26 mouse cellular contexts compared by ENCODE assay signal in genomic region chr1:157875006-157875405, GRCm38 (mm10).
A peak's percentile ranks its signal among the peaks of the same experiment; 100 is the strongest.
DNase-seq lines count a peak whose midpoint lies in the region; ATAC-seq and TF ChIP-seq lines count a peak whose summit lies in the region.
"Had no signal": no experiment of that assay in that cellular context is flagged by ENCODE, and none has a peak within 500 bp of the region (broad histone marks: within the 10 kb centered on the region; RNA-seq: fewer than 3 reads in every experiment).

No protein-coding gene starts in this region.

- no peak overlapping the region for H3K4me3 ChIP-seq in ES-E14 (ENCODE audit: insufficient read depth in 1 of 2, low read depth in 1 of 2, low read length in 2 of 2, poor library complexity in 1 of 2, severe bottlenecking in 1 of 2)
- H3K4me3 ChIP-seq in stomach, postnatal 0 days (ENCODE audit: low read depth, low read length), result no peak overlapping the region
- H3K4me3 ChIP-seq: embryonic facial prominence, embryonic 13.5 days; embryonic facial prominence, embryonic 15.5 days; erythroblast, embryonic 14.5 days; forebrain, embryonic 10.5 days; forebrain, embryonic 12.5 days had no signal

- ATAC-seq in stomach, postnatal 0 days (ENCODE audit: low FRiP score, low TSS enrichment), result no peak
- no peak for ATAC-seq in CD4-positive, CD25-positive, alpha-beta regulatory T cell, adult 4 months
- ATAC-seq: activated CD4-positive, CD25-positive, alpha-beta regulatory T cell, adult 4 months; forebrain, embryonic 14.5 days; forebrain, embryonic 16.5 days; Patski had no signal

- DNase-seq in ES-E14 (ENCODE audit: low read depth, low spot score), result peak; percentile 12
- DNase-seq in R1 (ENCODE audit: low read depth, low spot score), result peak; percentile 63
- no peak for DNase-seq in c-Kit-positive CD71-positive TER-119-positive erythroid progenitor cells, embryonic 14.5 days (ENCODE audit: low spot score)
- DNase-seq in stomach, postnatal 0 days (ENCODE audit: low spot score), result no peak
- DNase-seq: adrenal gland, adult 8-10 months; adrenal gland, postnatal 14 days; adrenal gland, postnatal 36 days; cerebellum, adult 11 months; cerebellum, adult 18-20 months; cerebellum, adult 8-10 months; cerebellum, adult 9-11 months; cerebellum, postnatal 14 days; cerebellum, postnatal 36 days; embryo, embryonic 11 days had no signal

- H3K36me3 ChIP-seq in ES-E14 (ENCODE audit: control insufficient read depth, insufficient read depth, low read length, poor library complexity, severe bottlenecking), result no peaks in the 10 kb centered on the region
- H3K36me3 ChIP-seq in stomach, postnatal 0 days (ENCODE audit: control insufficient read depth, insufficient read depth, low read length), result no peaks in the 10 kb centered on the region
- H3K36me3 ChIP-seq: embryonic facial prominence, embryonic 13.5 days; embryonic facial prominence, embryonic 15.5 days; forebrain, embryonic 10.5 days; forebrain, embryonic 12.5 days; G1E had no signal

- H3K9ac ChIP-seq in ES-E14 (ENCODE audit: insufficient read depth, low read depth, low read length, poor library complexity, severe bottlenecking), result no peak overlapping the region
- no peak overlapping the region for H3K9ac ChIP-seq in stomach, postnatal 0 days (ENCODE audit: low read length)
- H3K9ac ChIP-seq: embryonic facial prominence, embryonic 13.5 days; embryonic facial prominence, embryonic 15.5 days; forebrain, embryonic 12.5 days had no signal

- no peak overlapping the region for H3K4me2 ChIP-seq in stomach, postnatal 0 days (replicated peaks; ENCODE audit: low read depth)
- H3K4me2 ChIP-seq: embryonic facial prominence, embryonic 13.5 days; embryonic facial prominence, embryonic 15.5 days; forebrain, embryonic 12.5 days had no signal

- no peaks in the 10 kb centered on the region for H3K27me3 ChIP-seq in stomach, postnatal 0 days (ENCODE audit: control insufficient read depth, insufficient read depth, low read length)
- H3K27me3 ChIP-seq: CH12.LX; embryonic facial prominence, embryonic 13.5 days; embryonic facial prominence, embryonic 15.5 days; forebrain, embryonic 12.5 days; Patski had no signal

- WGBS in stomach, postnatal 0 days, result 66% methylated on average over 2 of the region's 2 CpGs

- TF ChIP-seq EP300 in stomach, postnatal 0 days (optimal IDR thresholded peaks at IDR 0.05), result no peak

- no peak for TF ChIP-seq CTCF in stomach, postnatal 0 days (IDR thresholded peaks at IDR 0.05; ENCODE audit: low read depth)

- no peaks in the 10 kb centered on the region for H3K4me1 ChIP-seq in ES-E14 (ENCODE audit: control insufficient read depth in 2 of 2, insufficient read depth in 2 of 2, low read length in 2 of 2, poor library complexity in 1 of 2)
- H3K4me1 ChIP-seq in stomach, postnatal 0 days (replicated peaks; ENCODE audit: control insufficient read depth, insufficient read depth), result no peaks in the 10 kb centered on the region

- in situ Hi-C loops in ES-E14 (cut with MboI; ENCODE audit: low sequenced_read_pairs in 2 of 2, unreplicated experiment in 2 of 2), result no loop called here

- no peak overlapping the region for H3K27ac ChIP-seq in ES-E14 (ENCODE audit: insufficient read depth, low read depth, low read length, poor library complexity, severe bottlenecking)
- H3K27ac ChIP-seq in stomach, postnatal 0 days (replicated peaks), result no peak overlapping the region
- H3K27ac ChIP-seq: embryonic facial prominence, embryonic 13.5 days; embryonic facial prominence, embryonic 15.5 days; forebrain, embryonic 10.5 days; forebrain, embryonic 12.5 days had no signal

- H3K9me3 ChIP-seq in ES-E14 (ENCODE audit: control insufficient read depth, insufficient read depth, low read depth, low read length), result no peaks in the 10 kb centered on the region
- H3K9me3 ChIP-seq in stomach, postnatal 0 days (ENCODE audit: control insufficient read depth, low read length), result no peaks in the 10 kb centered on the region
- H3K9me3 ChIP-seq: embryonic facial prominence, embryonic 13.5 days; embryonic facial prominence, embryonic 15.5 days; forebrain, embryonic 10.5 days; forebrain, embryonic 12.5 days had no signal

TF ChIP-seq in ES-E14, 5 proteins besides CTCF, POLR2A, EP300 and RAD21:
- TF ChIP-seq ZNF384 (IDR thresholded peaks at IDR 0.05; ENCODE audit: low read depth, low read length) (no peak), HCFC1 (IDR thresholded peaks at IDR 0.05; ENCODE audit: borderline replicate concordance, insufficient read depth, low read length) (no peak), CHD2 (IDR thresholded peaks at IDR 0.05; ENCODE audit: low read depth, low read length) (no peak), ZC3H11A (IDR thresholded peaks at IDR 0.05; ENCODE audit: borderline replicate concordance, low read depth, low read length) (no peak)

Comparison
In these comparisons a context has a peak if more than half of its experiments do, and no peak if none do; other contexts are left out.
1. DNase-seq: peak in ES-E14 (single experiment) and R1 (single experiment); none in c-Kit-positive CD71-positive TER-119-positive erythroid progenitor cells, embryonic 14.5 days (single experiment) and stomach, postnatal 0 days (single experiment).